Mouse (Mus musculus): ENCODE data around the gene Ffar3.
"Not testable (repeated sequence)": the region's sequence is repeated elsewhere in the genome, so short reads cannot be mapped to it uniquely, and the experiment has no call there.

Gene Ffar3

GRCm38 (mm10) chr7:30842092-30842491, 13.9 kb downstream of the Ffar3 start:
- DNase-seq = no peak

DNA sequence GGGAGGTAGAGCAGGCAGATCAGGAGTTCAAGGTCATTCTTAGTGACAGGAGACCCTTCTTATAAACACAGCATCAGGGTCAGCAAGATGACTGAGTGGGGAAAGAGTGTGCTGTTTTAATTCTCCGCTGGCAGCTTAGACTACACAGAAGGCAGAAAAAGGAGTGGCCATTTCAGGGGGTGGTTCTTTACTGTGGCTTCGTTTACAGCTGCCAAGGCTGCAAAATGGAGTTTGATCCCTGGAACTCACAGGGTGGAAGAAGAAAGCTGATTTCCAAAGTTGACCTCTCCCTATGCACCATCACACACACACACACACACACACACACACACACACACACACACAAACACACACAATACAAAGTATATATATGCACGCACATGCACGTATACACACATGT, 14.6 kb downstream of the Ffar3 start:
- no peak for DNase-seq

DNA sequence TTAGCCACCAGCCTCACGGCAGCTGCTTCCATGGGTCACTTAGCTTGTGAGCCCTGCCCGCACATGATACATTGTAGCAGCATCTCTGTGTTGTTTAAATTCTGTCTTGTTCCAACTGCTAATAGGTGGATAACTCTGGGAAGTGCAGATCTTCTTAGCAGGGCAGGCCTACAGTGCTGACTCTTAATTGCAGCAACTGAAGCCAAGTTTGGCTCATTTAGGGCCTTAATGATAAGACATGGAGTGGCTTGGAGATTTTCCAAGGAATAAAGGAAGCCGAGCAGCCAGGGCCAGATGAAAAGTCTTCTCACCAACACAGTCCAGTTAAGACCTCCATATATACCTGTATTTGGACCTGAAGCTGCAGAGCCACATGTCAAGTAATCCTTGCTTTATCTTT, 15.7 kb downstream of the Ffar3 start:
- no peak for DNase-seq

DNA sequence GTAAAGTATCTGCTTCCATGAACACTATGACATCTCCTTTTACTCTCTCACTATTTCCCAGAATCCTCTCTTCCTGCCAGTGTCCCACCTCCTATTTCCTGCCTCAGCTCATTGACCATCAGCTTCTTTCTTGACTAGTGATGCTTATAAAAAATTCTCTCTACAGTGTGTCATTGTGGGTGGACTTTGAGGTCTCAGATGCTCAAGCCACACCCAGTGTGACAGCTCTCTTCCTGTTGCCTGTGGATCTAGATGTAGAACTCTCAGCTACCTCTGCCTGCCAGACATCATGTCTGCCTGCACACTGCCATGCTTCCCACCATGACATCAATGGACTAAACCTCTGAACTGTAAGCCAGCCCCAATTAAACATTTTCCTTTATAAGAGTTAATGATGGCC, 18.7 kb downstream of the Ffar3 start:
- no peak for DNase-seq

GRCm38 (mm10) chr7:30832684-30833083, 23.3 kb downstream of the Ffar3 start:
- not testable (repeated sequence) for DNase-seq

GRCm38 (mm10) chr7:30832261-30832660, 23.7 kb downstream of the Ffar3 start:
- no peak for DNase-seq

DNA sequence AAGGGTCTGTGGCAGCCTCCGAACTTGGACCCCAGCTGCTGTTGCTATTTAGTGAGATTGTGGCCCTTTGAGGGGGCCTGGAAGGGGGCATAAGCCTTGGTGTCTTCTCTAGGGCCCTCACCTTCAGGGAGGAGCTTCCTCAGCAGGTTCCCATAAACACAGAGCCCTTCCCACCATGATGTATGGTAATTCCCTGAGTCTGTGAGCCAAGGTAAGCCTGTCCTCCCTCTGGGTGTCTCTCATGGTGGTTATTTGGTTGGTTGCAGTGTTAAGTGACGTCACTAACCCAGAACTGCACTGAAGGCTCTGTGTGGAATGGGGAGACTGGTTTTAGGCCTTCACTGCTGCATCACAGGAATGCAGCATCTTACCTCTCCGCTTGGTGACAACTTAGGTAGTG, 26.6 kb downstream of the Ffar3 start:
- no peak for DNase-seq

DNA sequence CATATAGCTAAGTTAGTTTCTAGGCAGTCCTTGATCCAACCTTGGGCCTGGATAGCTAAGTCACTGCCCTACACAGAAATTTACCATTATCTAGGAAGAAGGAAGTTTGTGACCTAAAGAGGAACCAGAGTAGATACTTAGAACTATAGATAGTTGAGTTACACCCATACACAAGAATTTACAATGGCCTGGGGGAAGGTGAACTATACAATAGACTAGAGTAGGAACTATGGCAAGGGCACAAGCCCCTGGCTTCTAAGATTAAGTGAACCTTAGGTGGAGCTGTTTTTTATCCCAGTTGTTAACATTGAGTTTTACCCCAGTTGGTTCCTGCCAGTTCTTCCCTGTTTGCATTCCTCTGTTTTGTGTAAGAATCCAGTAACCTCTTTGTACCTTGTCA, 27.1 kb downstream of the Ffar3 start:
- not testable (repeated sequence) for DNase-seq

DNA sequence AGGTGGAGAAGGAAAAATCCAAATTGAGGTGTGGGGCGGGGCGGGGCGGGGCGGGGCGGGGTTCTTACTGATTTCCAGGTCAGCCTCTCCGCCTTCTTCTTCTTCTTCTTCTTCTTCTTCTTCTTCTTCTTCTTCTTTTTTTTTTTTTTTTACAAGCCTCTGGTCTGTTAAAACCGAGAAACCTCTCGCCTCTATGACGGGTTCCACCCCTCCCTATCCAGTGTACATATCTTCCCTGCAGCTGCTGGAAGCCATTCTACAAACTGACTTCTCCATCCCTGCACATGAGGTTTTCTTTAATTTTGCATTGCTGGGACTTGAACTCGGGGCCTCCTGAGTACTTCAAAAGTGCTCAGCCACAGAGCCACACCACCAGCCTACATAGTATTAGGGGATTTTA, 29.3 kb downstream of the Ffar3 start:
- DNase-seq = no peak

- no peak for DNase-seq
Measured at GRCm38 (mm10) chr7:30824306-30824705, 31.7 kb downstream of the Ffar3 start.

GRCm38 (mm10) chr7:30823675-30824074, 32.3 kb downstream of the Ffar3 start, which contains the start of gene Ffar2:
Gene Ffar2, minus strand, starts transcription at chr7:30823775.
- no peak for DNase-seq

DNA sequence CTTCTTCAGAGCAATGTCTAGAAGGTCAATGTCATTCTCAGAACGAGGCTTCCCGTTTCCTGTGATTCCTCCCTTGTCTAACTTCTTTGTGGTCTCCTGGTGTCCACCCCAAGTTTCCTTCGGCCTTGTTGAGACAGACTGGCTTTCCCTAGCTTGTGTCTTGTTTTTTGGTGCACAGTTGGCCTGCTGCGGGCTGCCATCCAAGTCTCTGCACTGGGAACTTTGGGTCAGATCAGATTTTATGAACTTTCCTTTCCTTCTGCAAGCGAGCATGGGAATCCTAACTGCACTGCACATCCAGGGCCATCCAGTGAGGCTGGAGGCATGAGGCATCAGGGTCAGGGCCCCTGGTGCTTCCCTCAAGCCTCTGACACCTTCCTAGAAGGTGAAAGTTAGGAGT, 34.4 kb downstream of the Ffar3 start:
- DNase-seq = peak; percentile 26

GRCm38 (mm10) chr7:30820854-30821445, 35.0 kb downstream of the Ffar3 start:
- DNase-seq = no peak

- no peak for DNase-seq
Measured at GRCm38 (mm10) chr7:30820131-30820530, 35.8 kb downstream of the Ffar3 start.

GRCm38 (mm10) chr7:30812291-30812807, 43.6 kb downstream of the Ffar3 start:
- peak; percentile 39 for DNase-seq

- DNase-seq = no peak
Measured at GRCm38 (mm10) chr7:30811757-30812290, 44.2 kb downstream of the Ffar3 start.

DNA sequence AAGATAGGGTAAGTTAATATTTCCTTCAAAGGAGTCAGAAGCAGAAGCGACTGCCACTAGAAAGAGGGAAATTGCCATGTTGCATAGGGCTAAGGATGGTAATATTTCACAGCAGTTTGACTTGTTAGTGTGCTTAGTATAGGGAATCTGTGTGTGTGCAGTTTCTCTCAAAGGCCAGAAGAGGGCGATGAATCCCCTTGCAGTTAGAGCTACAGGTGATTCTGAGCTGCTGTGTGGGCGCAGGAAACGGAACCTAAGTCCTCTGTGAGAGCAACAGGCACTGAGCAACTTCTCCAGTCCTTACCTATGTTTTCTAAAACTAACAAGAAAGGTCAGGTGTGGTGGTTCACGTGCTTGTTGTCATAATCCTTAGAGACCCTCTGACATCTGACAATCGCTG, 45.7 kb downstream of the Ffar3 start:
- no peak for DNase-seq

GRCm38 (mm10) chr7:30805924-30806323, 50.1 kb downstream of the Ffar3 start:
- DNase-seq = peak; percentile 32

Data from kidney, adult 9 months (tissue).